In genomic region chr8:84417840-84418239, GRCm38 (mm10) we compare ENCODE assay signal across 10 mouse cellular contexts. TPM values are rescaled to one million over a fixed set of nuclear protein-coding genes. Genes with fewer than 3 reads are reported as not detected.
DNase-seq lines count a peak whose midpoint lies in the region; ATAC-seq and TF ChIP-seq lines count a peak whose summit lies in the region.
"Had no signal": no experiment of that assay in that cellular context is flagged by ENCODE, and none has a peak within 500 bp of the region (broad histone marks: within the 10 kb centered on the region; RNA-seq: fewer than 3 reads in every experiment).

No protein-coding gene starts in this region.

- peak; percentile 36 for TF ChIP-seq CTCF in hindbrain, postnatal 0 days (IDR thresholded peaks at IDR 0.05; ENCODE audit: low read depth)

- peak overlapping the region; percentile 69 for H3K4me2 ChIP-seq in hindbrain, embryonic 13.5 days
- no peak overlapping the region for H3K4me2 ChIP-seq in hindbrain, embryonic 11.5 days (replicated peaks; ENCODE audit: low read depth, low read length)
- peak overlapping the region; percentile 80 for H3K4me2 ChIP-seq in hindbrain, postnatal 0 days (ENCODE audit: low read depth, low read length)
- no peak overlapping the region for H3K4me2 ChIP-seq in kidney, embryonic 15.5 days
- H3K4me2 ChIP-seq: limb, embryonic 15.5 days had no signal

- peak overlapping the region; percentile 93; the same call in 1 of the 2 replicates for H3K9ac ChIP-seq in hindbrain, embryonic 13.5 days
- no peak overlapping the region for H3K9ac ChIP-seq in hindbrain, embryonic 11.5 days (ENCODE audit: low read depth, low read length)
- H3K9ac ChIP-seq in hindbrain, postnatal 0 days (replicated peaks; ENCODE audit: low read length) = 0 out of 2 replicates have a peak overlapping the region, but pooled peaks have one; percentile 76
- H3K9ac ChIP-seq in kidney, embryonic 15.5 days = no peak overlapping the region
- H3K9ac ChIP-seq: limb, embryonic 15.5 days had no signal

- no peak for ATAC-seq in hindbrain, embryonic 13.5 days (ENCODE audit: low FRiP score)
- no peak for ATAC-seq in hindbrain, embryonic 11.5 days (ENCODE audit: low FRiP score)
- ATAC-seq in hindbrain, postnatal 0 days = no peak
- ATAC-seq in kidney, embryonic 15.5 days (replicated peaks; ENCODE audit: low FRiP score) = no peak

- H3K36me3 ChIP-seq in hindbrain, embryonic 13.5 days = peaks cover 24% of the 10 kb centered on the region
- H3K36me3 ChIP-seq in hindbrain, embryonic 11.5 days (ENCODE audit: control insufficient read depth, insufficient read depth, low read length) = no peaks in the 10 kb centered on the region
- no peaks in the 10 kb centered on the region for H3K36me3 ChIP-seq in hindbrain, postnatal 0 days (ENCODE audit: insufficient read depth, low read length)
- no peaks in the 10 kb centered on the region for H3K36me3 ChIP-seq in kidney, embryonic 15.5 days
- H3K36me3 ChIP-seq: limb, embryonic 15.5 days had no signal

- WGBS in hindbrain, embryonic 13.5 days = 52% methylated on average over 5 of the region's 5 CpGs
- WGBS in hindbrain, embryonic 11.5 days = 52% methylated on average over 5 of the region's 5 CpGs
- WGBS in hindbrain, postnatal 0 days = 34% methylated on average over 5 of the region's 5 CpGs
- WGBS in kidney, embryonic 15.5 days = 47% methylated on average over 5 of the region's 5 CpGs

- H3K27ac ChIP-seq in hindbrain, embryonic 13.5 days = no peak overlapping the region
- H3K27ac ChIP-seq in hindbrain, embryonic 11.5 days (ENCODE audit: low read depth, low read length) = no peak overlapping the region
- H3K27ac ChIP-seq in hindbrain, postnatal 0 days = no peak overlapping the region
- H3K27ac ChIP-seq in kidney, embryonic 15.5 days = no peak overlapping the region

- H3K9me3 ChIP-seq in hindbrain, embryonic 13.5 days = 0 out of 2 replicates have a peak, but pooled peaks cover 4% of the 10 kb centered on the region
- no peaks in the 10 kb centered on the region for H3K9me3 ChIP-seq in hindbrain, embryonic 11.5 days (ENCODE audit: control insufficient read depth, low read length)
- H3K9me3 ChIP-seq in hindbrain, postnatal 0 days (ENCODE audit: low read length) = no peaks in the 10 kb centered on the region
- 0 out of 2 replicates have a peak, but pooled peaks cover 6% of the 10 kb centered on the region for H3K9me3 ChIP-seq in kidney, embryonic 15.5 days (replicated peaks)
- H3K9me3 ChIP-seq: limb, embryonic 15.5 days had no signal

- peak; percentile 9 for DNase-seq in embryo, embryonic 11 days
- no peak for DNase-seq in embryo, embryonic 10 days (ENCODE audit: low spot score)
- no peak for DNase-seq in hindbrain, embryonic 11.5 days (ENCODE audit: low spot score)
- DNase-seq in cerebellum, adult 11-12 months = peak; percentile 87
- DNase-seq in hindbrain, postnatal 0 days (ENCODE audit: low spot score) = peak; percentile 47
- DNase-seq in ovary, postnatal 14 days (ENCODE audit: low spot score) = no peak
- DNase-seq: kidney, postnatal 36 days had no signal

- no peaks in the 10 kb centered on the region for H3K27me3 ChIP-seq in hindbrain, embryonic 13.5 days
- peaks cover 7% of the 10 kb centered on the region; the same call in 1 of the 2 replicates for H3K27me3 ChIP-seq in hindbrain, embryonic 11.5 days (ENCODE audit: control insufficient read depth, insufficient read depth, low read length)
- H3K27me3 ChIP-seq in hindbrain, postnatal 0 days (ENCODE audit: insufficient read depth, low read length) = no peaks in the 10 kb centered on the region
- H3K27me3 ChIP-seq in kidney, embryonic 15.5 days = peaks cover 47% of the 10 kb centered on the region

- H3K4me1 ChIP-seq in hindbrain, embryonic 13.5 days (replicated peaks) = peaks cover 49% of the 10 kb centered on the region
- no peaks in the 10 kb centered on the region for H3K4me1 ChIP-seq in hindbrain, embryonic 11.5 days (replicated peaks; ENCODE audit: control insufficient read depth, insufficient read depth, low read length)
- H3K4me1 ChIP-seq in hindbrain, postnatal 0 days (ENCODE audit: insufficient read depth, low read length) = peaks cover 20% of the 10 kb centered on the region
- H3K4me1 ChIP-seq in kidney, embryonic 15.5 days = peaks cover 22% of the 10 kb centered on the region

- H3K4me3 ChIP-seq in hindbrain, embryonic 13.5 days = peak overlapping the region; percentile 82
- no peak overlapping the region for H3K4me3 ChIP-seq in hindbrain, embryonic 11.5 days (ENCODE audit: low read depth, low read length)
- H3K4me3 ChIP-seq in hindbrain, postnatal 0 days (ENCODE audit: low read length) = peak overlapping the region; percentile 66; the same call in 1 of the 2 replicates
- H3K4me3 ChIP-seq in kidney, embryonic 15.5 days (replicated peaks) = no peak overlapping the region
- H3K4me3 ChIP-seq: limb, embryonic 15.5 days had no signal

RNA-seq across cellular contexts. Expression of gene Cacna1a, which starts 29.6 kb away (rescaled TPM):
- 20.9 and 22.9 TPM in 2 replicates for polyA plus RNA-seq in hindbrain, embryonic 13.5 days (2015; fragmentation: Nextera tagmentation; extraction: Ambion mirVana)
- polyA plus RNA-seq in hindbrain, embryonic 11.5 days (2014; fragmentation: Nextera tagmentation; extraction: Ambion mirVana) = 5.2 and 10.4 TPM in 2 replicates
- total RNA-seq in hindbrain, postnatal 0 days (2014; rRNA removed) = 59.5 and 70.5 TPM in 2 replicates
- 16.5 and 17.4 TPM in 2 replicates for polyA plus RNA-seq in hindbrain, postnatal 0 days (2015; fragmentation: Nextera tagmentation; extraction: Ambion mirVana)
- 2.2 and 4.0 TPM in 2 replicates for polyA plus RNA-seq in kidney, embryonic 15.5 days (2015; fragmentation: Nextera tagmentation; extraction: Ambion mirVana)

Comparison
In these comparisons a context has a peak if more than half of its experiments do, and no peak if none do; other contexts are left out.
1. DNase-seq: peak in embryo, embryonic 11 days (single experiment), cerebellum, adult 11-12 months (single experiment) and hindbrain, postnatal 0 days (single experiment); none in embryo, embryonic 10 days (single experiment), hindbrain, embryonic 11.5 days (single experiment) and ovary, postnatal 14 days (single experiment).
2. H3K4me2 ChIP-seq: peak in hindbrain, embryonic 13.5 days (single experiment) and hindbrain, postnatal 0 days (single experiment); none in hindbrain, embryonic 11.5 days (single experiment) and kidney, embryonic 15.5 days (single experiment).
3. H3K4me3 ChIP-seq: peak in hindbrain, embryonic 13.5 days (single experiment) and hindbrain, postnatal 0 days (single experiment); none in hindbrain, embryonic 11.5 days (single experiment) and kidney, embryonic 15.5 days (single experiment).
4. H3K9ac ChIP-seq: peak in hindbrain, embryonic 13.5 days (single experiment) and hindbrain, postnatal 0 days (single experiment); none in hindbrain, embryonic 11.5 days (single experiment) and kidney, embryonic 15.5 days (single experiment).